Mouse (Mus musculus): Measurements from ENCODE around the gene 9130230L23Rik.

- no peak for TF ChIP-seq POLR2A (IDR thresholded peaks at IDR 0.05; ENCODE audit: low read depth, low read length)
- no peak for TF ChIP-seq CTCF (IDR thresholded peaks at IDR 0.05; ENCODE audit: extremely low read depth, insufficient read depth, insufficient read length, insufficient replicate concordance)
Measured at GRCm38 (mm10) chr5:65956144-65957008, 47.7 kb downstream of the 9130230L23Rik start.
